Comparison of ENCODE assay signal across 19 mouse cellular contexts in genomic region chr7:98486471-98486917, GRCm38 (mm10). TPM values are rescaled to one million over a fixed set of nuclear protein-coding genes. Genes with fewer than 3 reads are reported as not detected.
A peak's percentile ranks its signal among the peaks of the same experiment; 100 is the strongest.
DNase-seq lines count a peak whose midpoint lies in the region; ATAC-seq and TF ChIP-seq lines count a peak whose summit lies in the region.
"Had no signal": no experiment of that assay in that cellular context is flagged by ENCODE, and none has a peak within 500 bp of the region (broad histone marks: within the 10 kb centered on the region; RNA-seq: fewer than 3 reads in every experiment).

No protein-coding gene starts in this region.

- no peak overlapping the region for H3K4me3 ChIP-seq in embryonic facial prominence, embryonic 13.5 days
- no peak overlapping the region for H3K4me3 ChIP-seq in embryonic facial prominence, embryonic 10.5 days
- H3K4me3 ChIP-seq in liver, postnatal 0 days (ENCODE audit: low read depth, low read length): no peak overlapping the region
- no peak overlapping the region for H3K4me3 ChIP-seq in liver, embryonic 12.5 days
- H3K4me3 ChIP-seq in stomach, postnatal 0 days (ENCODE audit: low read depth, low read length): no peak overlapping the region
- H3K4me3 ChIP-seq: embryonic facial prominence, embryonic 12.5 days; heart, embryonic 10.5 days; limb, embryonic 15.5 days; midbrain, embryonic 12.5 days had no signal

- no peaks in the 10 kb centered on the region; the same call in 1 of the 2 replicates for H3K27me3 ChIP-seq in embryonic facial prominence, embryonic 13.5 days
- H3K27me3 ChIP-seq in embryonic facial prominence, embryonic 10.5 days (replicated peaks; ENCODE audit: low read depth, poor library complexity, severe bottlenecking): peaks cover 52% of the 10 kb centered on the region
- H3K27me3 ChIP-seq in liver, postnatal 0 days (ENCODE audit: insufficient read depth, low read length): peaks cover 25% of the 10 kb centered on the region
- peaks cover 79% of the 10 kb centered on the region for H3K27me3 ChIP-seq in liver, embryonic 12.5 days (replicated peaks)
- H3K27me3 ChIP-seq in stomach, postnatal 0 days (ENCODE audit: control insufficient read depth, insufficient read depth, low read length): peaks cover 3% of the 10 kb centered on the region; the same call in 1 of the 2 replicates

- WGBS in embryonic facial prominence, embryonic 13.5 days: 21% methylated on average over 7 of the region's 7 CpGs
- 84% methylated on average over 7 of the region's 7 CpGs for whole genome bisulfite sequencing in embryonic facial prominence, embryonic 10.5 days
- WGBS in liver, postnatal 0 days (ENCODE audit: insufficient replicate concordance): 50% methylated on average over 7 of the region's 7 CpGs
- 67% methylated on average over 7 of the region's 7 CpGs for WGBS in liver, embryonic 12.5 days (ENCODE audit: insufficient replicate concordance)
- WGBS in stomach, postnatal 0 days: 41% methylated on average over 7 of the region's 7 CpGs

- H3K27ac ChIP-seq in embryonic facial prominence, embryonic 13.5 days: no peak overlapping the region; the same call in 1 of the 2 replicates
- no peak overlapping the region for H3K27ac ChIP-seq in embryonic facial prominence, embryonic 10.5 days (replicated peaks)
- H3K27ac ChIP-seq in liver, postnatal 0 days (ENCODE audit: low read depth): peak overlapping the region; percentile 48
- H3K27ac ChIP-seq in liver, embryonic 12.5 days: no peak overlapping the region
- no peak overlapping the region for H3K27ac ChIP-seq in stomach, postnatal 0 days (replicated peaks)
- H3K27ac ChIP-seq: embryonic facial prominence, embryonic 12.5 days; heart, embryonic 10.5 days; limb, embryonic 15.5 days; midbrain, embryonic 12.5 days had no signal

- no peak for ATAC-seq in embryonic facial prominence, embryonic 13.5 days (ENCODE audit: insufficient number of reproducible peaks, insufficient read depth, low FRiP score, low TSS enrichment, low read depth)
- ATAC-seq in liver, postnatal 0 days: peak; percentile 35
- no peak for ATAC-seq in liver, embryonic 12.5 days
- ATAC-seq in stomach, postnatal 0 days (ENCODE audit: low FRiP score, low TSS enrichment): no peak
- ATAC-seq: forebrain, embryonic 14.5 days; inflammation-experienced regulatory T-cells, adult 6 months had no signal

- no peak overlapping the region for H3K9ac ChIP-seq in embryonic facial prominence, embryonic 13.5 days
- no peak overlapping the region for H3K9ac ChIP-seq in liver, postnatal 0 days (replicated peaks)
- no peak overlapping the region for H3K9ac ChIP-seq in liver, embryonic 12.5 days
- H3K9ac ChIP-seq in stomach, postnatal 0 days (ENCODE audit: low read length): no peak overlapping the region
- H3K9ac ChIP-seq: embryonic facial prominence, embryonic 12.5 days; limb, embryonic 15.5 days; midbrain, embryonic 12.5 days had no signal

- no peak for TF ChIP-seq EP300 in liver, postnatal 0 days (IDR thresholded peaks at IDR 0.05; ENCODE audit: low read depth)
- no peak for TF ChIP-seq EP300 in stomach, postnatal 0 days (optimal IDR thresholded peaks at IDR 0.05)

- no peaks in the 10 kb centered on the region for H3K9me3 ChIP-seq in embryonic facial prominence, embryonic 13.5 days
- H3K9me3 ChIP-seq in embryonic facial prominence, embryonic 10.5 days: no peaks in the 10 kb centered on the region
- no peaks in the 10 kb centered on the region for H3K9me3 ChIP-seq in liver, postnatal 0 days (ENCODE audit: low read length)
- H3K9me3 ChIP-seq in liver, embryonic 12.5 days (replicated peaks): no peaks in the 10 kb centered on the region
- H3K9me3 ChIP-seq in stomach, postnatal 0 days (ENCODE audit: control insufficient read depth, low read length): no peaks in the 10 kb centered on the region
- H3K9me3 ChIP-seq: embryonic facial prominence, embryonic 12.5 days; heart, embryonic 10.5 days; limb, embryonic 15.5 days; midbrain, embryonic 12.5 days had no signal

- TF ChIP-seq CTCF in liver, postnatal 0 days (IDR thresholded peaks at IDR 0.05; ENCODE audit: low read depth): no peak
- no peak for TF ChIP-seq CTCF in stomach, postnatal 0 days (IDR thresholded peaks at IDR 0.05; ENCODE audit: low read depth)

- no peaks in the 10 kb centered on the region for H3K36me3 ChIP-seq in embryonic facial prominence, embryonic 13.5 days
- H3K36me3 ChIP-seq in embryonic facial prominence, embryonic 10.5 days (replicated peaks): no peaks in the 10 kb centered on the region
- no peaks in the 10 kb centered on the region for H3K36me3 ChIP-seq in liver, postnatal 0 days (replicated peaks; ENCODE audit: insufficient read depth, low read length)
- H3K36me3 ChIP-seq in liver, embryonic 12.5 days: no peaks in the 10 kb centered on the region
- no peaks in the 10 kb centered on the region for H3K36me3 ChIP-seq in stomach, postnatal 0 days (ENCODE audit: control insufficient read depth, insufficient read depth, low read length)
- H3K36me3 ChIP-seq: embryonic facial prominence, embryonic 12.5 days; heart, embryonic 10.5 days; limb, embryonic 15.5 days; midbrain, embryonic 12.5 days had no signal

- peaks cover 60% of the 10 kb centered on the region for H3K4me1 ChIP-seq in embryonic facial prominence, embryonic 13.5 days
- peaks cover 31% of the 10 kb centered on the region for H3K4me1 ChIP-seq in embryonic facial prominence, embryonic 10.5 days
- peaks cover 10% of the 10 kb centered on the region for H3K4me1 ChIP-seq in liver, postnatal 0 days (ENCODE audit: insufficient read depth)
- peaks cover 8% of the 10 kb centered on the region for H3K4me1 ChIP-seq in liver, embryonic 12.5 days
- H3K4me1 ChIP-seq in stomach, postnatal 0 days (replicated peaks; ENCODE audit: control insufficient read depth, insufficient read depth): peaks cover 3% of the 10 kb centered on the region

- no peak for DNase-seq in embryonic facial prominence, embryonic 10.5 days (ENCODE audit: low spot score)
- peak; percentile 66 for DNase-seq in liver, postnatal 0 days
- DNase-seq in spleen, adult 12 weeks (ENCODE audit: low spot score): peak; percentile 11
- DNase-seq in thymus, postnatal 0 days (ENCODE audit: low spot score): peak; percentile 87
- no peak for DNase-seq in cerebellum, postnatal 14 days
- DNase-seq in stomach, postnatal 0 days (ENCODE audit: low spot score): no peak
- DNase-seq: adrenal gland, postnatal 14 days; cerebellum, adult 9-11 months; heart, postnatal 4 days; kidney, postnatal 36 days had no signal

- 0 out of 2 replicates have a peak overlapping the region, but pooled peaks have one; percentile 1 for H3K4me2 ChIP-seq in embryonic facial prominence, embryonic 13.5 days
- H3K4me2 ChIP-seq in liver, postnatal 0 days (ENCODE audit: low read depth, low read length): no peak overlapping the region
- H3K4me2 ChIP-seq in liver, embryonic 12.5 days: no peak overlapping the region
- no peak overlapping the region for H3K4me2 ChIP-seq in stomach, postnatal 0 days (replicated peaks; ENCODE audit: low read depth)
- H3K4me2 ChIP-seq: embryonic facial prominence, embryonic 12.5 days; limb, embryonic 15.5 days; midbrain, embryonic 12.5 days had no signal

RNA-seq across cellular contexts. Expression of gene Lrrc32, which starts 2.6 kb away (rescaled TPM):
- polyA plus RNA-seq in embryonic facial prominence, embryonic 13.5 days (2015; fragmentation: Nextera tagmentation; extraction: Ambion mirVana): 3.9 and 4.0 TPM in 2 replicates
- 3.6 and 3.7 TPM in 2 replicates for polyA plus RNA-seq in embryonic facial prominence, embryonic 10.5 days (2016; fragmentation: Nextera tagmentation; extraction: Ambion mirVana)
- polyA plus RNA-seq in liver, postnatal 0 days (2015; fragmentation: Nextera tagmentation; extraction: Ambion mirVana): 6.1 and 6.2 TPM in 2 replicates
- polyA plus RNA-seq in liver, embryonic 12.5 days (2016; fragmentation: Nextera tagmentation; extraction: Ambion mirVana): 7.4 and 8.3 TPM in 2 replicates
- 3.0 and 3.4 TPM in 2 replicates for polyA plus RNA-seq in thymus, postnatal 0 days (2015; fragmentation: Nextera tagmentation; extraction: Ambion mirVana)
- polyA plus RNA-seq in stomach, postnatal 0 days (2015; fragmentation: Nextera tagmentation; extraction: Ambion mirVana): 3.6 and 6.0 TPM in 2 replicates

RNA-seq across cellular contexts. Expression of gene Gucy2d, which starts 46.3 kb away (rescaled TPM):
- polyA plus RNA-seq in embryonic facial prominence, embryonic 13.5 days (2015; fragmentation: Nextera tagmentation; extraction: Ambion mirVana): not detected in 2 replicates
- not detected in 2 replicates for polyA plus RNA-seq in embryonic facial prominence, embryonic 10.5 days (2016; fragmentation: Nextera tagmentation; extraction: Ambion mirVana)
- not detected in 2 replicates for polyA plus RNA-seq in liver, postnatal 0 days (2015; fragmentation: Nextera tagmentation; extraction: Ambion mirVana)
- polyA plus RNA-seq in liver, embryonic 12.5 days (2016; fragmentation: Nextera tagmentation; extraction: Ambion mirVana): not detected in 2 replicates
- polyA plus RNA-seq in thymus, postnatal 0 days (2015; fragmentation: Nextera tagmentation; extraction: Ambion mirVana): not detected in 2 replicates
- 0.02 TPM in 1 of 2 replicates, not detected in the other for polyA plus RNA-seq in stomach, postnatal 0 days (2015; fragmentation: Nextera tagmentation; extraction: Ambion mirVana)
- polyA plus RNA-seq: heart, embryonic 10.5 days; inflammation-experienced regulatory T-cells, adult 6 months; limb, embryonic 15.5 days; lung, embryonic 16.5 days; midbrain, embryonic 12.5 days had no signal

Comparison
In these comparisons a context has a peak if more than half of its experiments do, and no peak if none do; other contexts are left out.
1. DNase-seq: peak in liver, postnatal 0 days (single experiment), spleen, adult 12 weeks (single experiment) and thymus, postnatal 0 days (single experiment); none in embryonic facial prominence, embryonic 10.5 days (single experiment), cerebellum, postnatal 14 days (0 of 2) and stomach, postnatal 0 days (single experiment).